Mouse (Mus musculus) forebrain, embryonic 12.5 days (tissue): ENCODE measurements at regions not wholly inside any gene's neighbourhood (a gene's known extent, or its start where the extent isn't known, plus 50 kb on each side); places are given as distances from the start of the nearest gene placed in this dataset.

ENCODE experiments used
- ATAC-seq: fragments of 200-750 bp; cut with Nextera tagmentation; 2 replicates; pipeline ENCODE4 v1.8.0; 2017; ENCODE audit warnings: moderate TSS enrichment; ENCODE audit not compliant: low FRiP score
- H3K27ac ChIP-seq: fragments of 300-500 bp; sonication (generic); 2 replicates; pipeline ENCODE4 v1.5.1; 2016; ENCODE audit warnings: mild to moderate bottlenecking
- H3K27me3 ChIP-seq: fragments of 300-500 bp; sonication (generic); 2 replicates; pipeline ENCODE4 v1.6.1; 2016; ENCODE audit warnings: mild to moderate bottlenecking
- H3K36me3 ChIP-seq: fragments of 300-500 bp; sonication (generic); replicated peaks from 2 replicates; pipeline ENCODE4 v1.6.1; 2016; ENCODE audit warnings: mild to moderate bottlenecking
- H3K4me1 ChIP-seq: fragments of 300-500 bp; sonication (generic); 2 replicates; pipeline ENCODE4 v1.6.1; 2016
- H3K4me2 ChIP-seq: fragments of 300-500 bp; sonication (generic); 2 replicates; pipeline ENCODE4 v1.6.1; 2016; ENCODE audit warnings: mild to moderate bottlenecking, moderate library complexity
- H3K4me3 ChIP-seq: fragments of 300-500 bp; sonication (generic); replicated peaks from 2 replicates; pipeline ENCODE4 v1.5.1; 2016; ENCODE audit warnings: mild to moderate bottlenecking
- H3K9ac ChIP-seq: fragments of 300-500 bp; sonication (generic); 2 replicates; pipeline ENCODE4 v1.6.1; 2016; ENCODE audit warnings: mild to moderate bottlenecking
- H3K9me3 ChIP-seq: fragments of 300-500 bp; sonication (generic); 2 replicates; pipeline ENCODE4 v1.6.1; 2016
- WGBS: fragments of 180-500 bp; shearing (Covaris S2); methylation state at CpG from one replicate; pipeline ENCODE4 v1.1.7; 2016; 5-methylcytosine and 5-hydroxymethylcytosine counted together

- 35% methylated on average over 4 of the region's 4 CpGs for WGBS
- Histone ChIP-seq H3K27me3 (no peaks in the 10 kb centered on the region), H3K4me1 (no peaks in the 10 kb centered on the region), H3K9me3 (no peaks in the 10 kb centered on the region), H3K9ac (no peak overlapping the region), H3K36me3 (no peaks in the 10 kb centered on the region), H3K4me3 (no peak overlapping the region), H3K27ac (no peak overlapping the region), H3K4me2 (no peak overlapping the region)
- peak; percentile 58 for ATAC-seq
Observed at GRCm38 (mm10) chr5:58822704-58823103, 1104.9 kb downstream of the Pcdh7 start.

- Histone ChIP-seq H3K27ac (no peak overlapping the region), H3K27me3 (no peaks in the 10 kb centered on the region), H3K36me3 (no peaks in the 10 kb centered on the region), H3K4me1 (no peaks in the 10 kb centered on the region), H3K9ac (no peak overlapping the region), H3K9me3 (no peaks in the 10 kb centered on the region), H3K4me3 (no peak overlapping the region), H3K4me2 (no peak overlapping the region)
- 54% methylated on average over 3 of the region's 3 CpGs for WGBS
- ATAC-seq: no peak
Observed at GRCm38 (mm10) chr5:58825970-58826369, 1108.2 kb downstream of the Pcdh7 start.

GRCm38 (mm10) chr5:58847001-58847400, 1129.2 kb downstream of the Pcdh7 start:
- ATAC-seq: peak; percentile 67; the same call in 1 of the 2 replicates
- Histone ChIP-seq H3K27me3 (no peaks in the 10 kb centered on the region), H3K27ac (no peak overlapping the region), H3K9ac (no peak overlapping the region), H3K4me2 (no peak overlapping the region), H3K4me1 (peaks cover 2% of the 10 kb centered on the region; the same call in 1 of the 2 replicates), H3K36me3 (no peaks in the 10 kb centered on the region), H3K9me3 (no peaks in the 10 kb centered on the region), H3K4me3 (no peak overlapping the region)

- H3K9me3 ChIP-seq: no peaks in the 10 kb centered on the region
- no peaks in the 10 kb centered on the region for H3K36me3 ChIP-seq
- no peak overlapping the region for H3K27ac ChIP-seq
- no peaks in the 10 kb centered on the region for H3K4me1 ChIP-seq
- ATAC-seq: no peak
- WGBS: 86% methylated on average over 2 of the region's 2 CpGs
- no peak overlapping the region for H3K4me2 ChIP-seq
- H3K4me3 ChIP-seq: no peak overlapping the region
- H3K27me3 ChIP-seq: no peaks in the 10 kb centered on the region
- H3K9ac ChIP-seq: no peak overlapping the region
Observed at GRCm38 (mm10) chr5:58858016-58858415, 1140.2 kb downstream of the Pcdh7 start.

- Histone ChIP-seq H3K4me1 (no peaks in the 10 kb centered on the region), H3K27ac (no peak overlapping the region), H3K9ac (no peak overlapping the region), H3K4me3 (no peak overlapping the region), H3K27me3 (no peaks in the 10 kb centered on the region), H3K9me3 (no peaks in the 10 kb centered on the region), H3K36me3 (no peaks in the 10 kb centered on the region), H3K4me2 (no peak overlapping the region)
- peak; percentile 36; the same call in 1 of the 2 replicates for ATAC-seq
- WGBS: 83% methylated on average over 3 of the region's 3 CpGs
Observed at GRCm38 (mm10) chr5:58893493-58893892, 1175.7 kb downstream of the Pcdh7 start.

- no peaks in the 10 kb centered on the region for H3K27me3 ChIP-seq
- no peak overlapping the region for H3K4me2 ChIP-seq
- 69% methylated on average over 1 of the region's 1 CpGs for WGBS
- H3K9me3 ChIP-seq: no peaks in the 10 kb centered on the region
- no peak overlapping the region for H3K9ac ChIP-seq
- no peak for ATAC-seq
- no peaks in the 10 kb centered on the region for H3K36me3 ChIP-seq
- no peak overlapping the region for H3K27ac ChIP-seq
- H3K4me1 ChIP-seq: no peaks in the 10 kb centered on the region
- H3K4me3 ChIP-seq: no peak overlapping the region
Observed at GRCm38 (mm10) chr5:58941436-58941835, 1223.7 kb downstream of the Pcdh7 start.

GRCm38 (mm10) chr5:58975268-58975667, 1257.5 kb downstream of the Pcdh7 start:
- Histone ChIP-seq H3K4me2 (no peak overlapping the region), H3K36me3 (no peaks in the 10 kb centered on the region), H3K27ac (no peak overlapping the region), H3K4me3 (no peak overlapping the region), H3K4me1 (no peaks in the 10 kb centered on the region), H3K27me3 (no peaks in the 10 kb centered on the region), H3K9me3 (no peaks in the 10 kb centered on the region), H3K9ac (no peak overlapping the region)
- no peak for ATAC-seq
- 84% methylated on average over 2 of the region's 2 CpGs for WGBS

GRCm38 (mm10) chr5:58987754-58988153, 1270.0 kb downstream of the Pcdh7 start:
- Histone ChIP-seq H3K4me1 (no peaks in the 10 kb centered on the region), H3K27ac (no peak overlapping the region), H3K9me3 (no peaks in the 10 kb centered on the region), H3K9ac (no peak overlapping the region), H3K4me2 (no peak overlapping the region), H3K27me3 (no peaks in the 10 kb centered on the region), H3K36me3 (no peaks in the 10 kb centered on the region), H3K4me3 (no peak overlapping the region)
- 89% methylated on average over 1 of the region's 1 CpGs for WGBS
- ATAC-seq: no peak
